Mouse (Mus musculus): ENCODE results near the gene Ptpru. TPM values are rescaled to one million over a fixed set of nuclear protein-coding genes. Genes with fewer than 3 reads are reported as not detected.

The Ptpru gene
- polyA plus RNA-seq, 2 experiments = 13.3 to 22.5 TPM

DNA sequence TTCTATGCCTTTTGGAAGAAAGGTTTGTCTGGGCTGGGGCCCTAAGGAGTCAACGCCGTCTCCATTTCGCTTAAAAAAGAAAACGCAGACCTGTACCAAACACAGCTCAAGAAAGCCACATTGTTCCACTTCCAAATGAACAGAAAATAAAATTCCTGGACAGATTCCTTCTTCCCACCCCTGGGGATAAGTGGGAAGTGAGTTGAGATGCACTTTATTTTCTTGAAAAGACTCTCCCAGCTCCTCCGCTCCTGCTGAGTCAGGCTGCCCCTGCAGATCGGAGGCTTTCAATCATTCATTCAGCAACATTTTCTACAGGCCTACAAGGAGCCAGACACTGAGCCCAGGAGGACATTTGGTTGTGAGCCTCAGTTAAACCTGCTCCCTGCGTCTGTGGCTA is 74.2 kb downstream of the Ptpru start:
- DNase-seq (ENCODE audit: low spot score) (peak; percentile 18), ATAC-seq (ENCODE audit: low FRiP score, low read depth) (no peak)
- H3K4me2 ChIP-seq (replicated peaks; ENCODE audit: low read depth, low read length, severe bottlenecking) = no peak overlapping the region
- H3K36me3 ChIP-seq (ENCODE audit: control insufficient read depth, insufficient read depth, low read length) = no peaks in the 10 kb centered on the region
- no peak overlapping the region for H3K27ac ChIP-seq (replicated peaks; ENCODE audit: low read depth, low read length)
- no peak overlapping the region for H3K9ac ChIP-seq (ENCODE audit: low read depth, low read length, severe bottlenecking)
- H3K4me3 ChIP-seq (replicated peaks; ENCODE audit: low read length) = no peak overlapping the region
- no peaks in the 10 kb centered on the region for H3K4me1 ChIP-seq (ENCODE audit: control insufficient read depth, insufficient read depth, low read length)
- TF ChIP-seq POLR2A (IDR thresholded peaks at IDR 0.05; ENCODE audit: borderline replicate concordance, extremely low read depth, insufficient read depth, insufficient read length) = no peak
- WGBS = 76% methylated on average over 7 of the region's 7 CpGs
- H3K9me3 ChIP-seq (ENCODE audit: control insufficient read depth, low read length) = no peaks in the 10 kb centered on the region
- no peaks in the 10 kb centered on the region for H3K27me3 ChIP-seq (ENCODE audit: control insufficient read depth, insufficient read depth, low read length)

DNA sequence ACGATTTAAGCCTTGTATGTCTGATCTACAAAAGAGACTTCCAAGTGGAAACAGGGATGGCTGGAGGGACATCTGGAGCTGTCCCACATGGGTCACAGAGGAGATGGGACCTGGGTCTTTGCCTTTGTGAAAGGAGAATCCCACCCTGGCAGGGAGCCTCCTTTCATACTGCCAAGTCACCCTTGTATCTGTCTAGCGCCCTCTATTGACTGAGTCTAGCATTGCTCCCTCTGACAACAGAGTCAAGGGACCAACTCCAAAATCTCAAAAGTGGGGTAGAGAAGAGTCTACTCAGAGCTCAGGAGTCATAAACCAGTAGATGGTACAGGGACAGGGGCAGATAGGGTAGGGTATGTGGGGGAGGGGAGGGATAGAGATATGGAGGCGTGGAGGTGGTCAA is 74.6 kb downstream of the Ptpru start:
- Histone ChIP-seq H3K27me3 (ENCODE audit: control insufficient read depth, insufficient read depth, low read length) (no peaks in the 10 kb centered on the region), H3K27ac (replicated peaks; ENCODE audit: low read depth, low read length) (no peak overlapping the region), H3K4me1 (ENCODE audit: control insufficient read depth, insufficient read depth, low read length) (no peaks in the 10 kb centered on the region), H3K4me2 (replicated peaks; ENCODE audit: low read depth, low read length, severe bottlenecking) (no peak overlapping the region), H3K36me3 (ENCODE audit: control insufficient read depth, insufficient read depth, low read length) (no peaks in the 10 kb centered on the region), H3K4me3 (replicated peaks; ENCODE audit: low read length) (no peak overlapping the region), H3K9me3 (ENCODE audit: control insufficient read depth, low read length) (no peaks in the 10 kb centered on the region), H3K9ac (ENCODE audit: low read depth, low read length, severe bottlenecking) (no peak overlapping the region)
- ATAC-seq (ENCODE audit: low FRiP score, low read depth) (no peak), DNase-seq (ENCODE audit: low spot score) (no peak)
- no peak for TF ChIP-seq POLR2A (IDR thresholded peaks at IDR 0.05; ENCODE audit: borderline replicate concordance, extremely low read depth, insufficient read depth, insufficient read length)
- WGBS = 62% methylated on average over 3 of the region's 3 CpGs

GRCm38 (mm10) chr4:131762211-131762784 is 75.8 kb downstream of the Ptpru start:
- H3K4me2 ChIP-seq (replicated peaks; ENCODE audit: low read depth, low read length, severe bottlenecking) = no peak overlapping the region
- no peak overlapping the region for H3K27ac ChIP-seq (replicated peaks; ENCODE audit: low read depth, low read length)
- ATAC-seq (ENCODE audit: low FRiP score, low read depth) (no peak), DNase-seq (ENCODE audit: low spot score) (no peak)
- no peaks in the 10 kb centered on the region for H3K27me3 ChIP-seq (ENCODE audit: control insufficient read depth, insufficient read depth, low read length)
- no peaks in the 10 kb centered on the region for H3K4me1 ChIP-seq (ENCODE audit: control insufficient read depth, insufficient read depth, low read length)
- WGBS = 63% methylated on average over 8 of the region's 8 CpGs
- no peak overlapping the region for H3K9ac ChIP-seq (ENCODE audit: low read depth, low read length, severe bottlenecking)
- TF ChIP-seq POLR2A (IDR thresholded peaks at IDR 0.05; ENCODE audit: borderline replicate concordance, extremely low read depth, insufficient read depth, insufficient read length) = no peak
- no peaks in the 10 kb centered on the region for H3K9me3 ChIP-seq (ENCODE audit: control insufficient read depth, low read length)
- H3K36me3 ChIP-seq (ENCODE audit: control insufficient read depth, insufficient read depth, low read length) = no peaks in the 10 kb centered on the region
- no peak overlapping the region for H3K4me3 ChIP-seq (replicated peaks; ENCODE audit: low read length)

GRCm38 (mm10) chr4:131752204-131752837 is 85.8 kb downstream of the Ptpru start:
- Histone ChIP-seq H3K27ac (replicated peaks; ENCODE audit: low read depth, low read length) (no peak overlapping the region), H3K9ac (ENCODE audit: low read depth, low read length, severe bottlenecking) (no peak overlapping the region), H3K4me1 (ENCODE audit: control insufficient read depth, insufficient read depth, low read length) (peaks cover 4% of the 10 kb centered on the region; the same call in 1 of the 2 replicates), H3K27me3 (ENCODE audit: control insufficient read depth, insufficient read depth, low read length) (no peaks in the 10 kb centered on the region), H3K4me2 (replicated peaks; ENCODE audit: low read depth, low read length, severe bottlenecking) (no peak overlapping the region), H3K4me3 (replicated peaks; ENCODE audit: low read length) (no peak overlapping the region), H3K9me3 (ENCODE audit: control insufficient read depth, low read length) (no peaks in the 10 kb centered on the region), H3K36me3 (ENCODE audit: control insufficient read depth, insufficient read depth, low read length) (no peaks in the 10 kb centered on the region)
- no peak for ATAC-seq (ENCODE audit: low FRiP score, low read depth)
- 53% methylated on average over 9 of the region's 10 CpGs for WGBS
- no peak for DNase-seq (ENCODE audit: low spot score)
- TF ChIP-seq POLR2A (IDR thresholded peaks at IDR 0.05; ENCODE audit: borderline replicate concordance, extremely low read depth, insufficient read depth, insufficient read length) = no peak

GRCm38 (mm10) chr4:131751561-131751960 is 86.5 kb downstream of the Ptpru start:
- ATAC-seq (ENCODE audit: low FRiP score, low read depth) (no peak), DNase-seq (ENCODE audit: low spot score) (no peak)
- 70% methylated on average over 7 of the region's 7 CpGs for WGBS
- Histone ChIP-seq H3K27me3 (ENCODE audit: control insufficient read depth, insufficient read depth, low read length) (no peaks in the 10 kb centered on the region), H3K36me3 (ENCODE audit: control insufficient read depth, insufficient read depth, low read length) (no peaks in the 10 kb centered on the region), H3K4me2 (replicated peaks; ENCODE audit: low read depth, low read length, severe bottlenecking) (no peak overlapping the region), H3K4me1 (ENCODE audit: control insufficient read depth, insufficient read depth, low read length) (peaks cover 4% of the 10 kb centered on the region; the same call in 1 of the 2 replicates), H3K4me3 (replicated peaks; ENCODE audit: low read length) (no peak overlapping the region), H3K9ac (ENCODE audit: low read depth, low read length, severe bottlenecking) (no peak overlapping the region), H3K9me3 (ENCODE audit: control insufficient read depth, low read length) (no peaks in the 10 kb centered on the region), H3K27ac (replicated peaks; ENCODE audit: low read depth, low read length) (no peak overlapping the region)
- TF ChIP-seq POLR2A (IDR thresholded peaks at IDR 0.05; ENCODE audit: borderline replicate concordance, extremely low read depth, insufficient read depth, insufficient read length) = no peak
